Mouse (Mus musculus) gonadal fat pad, adult 2 months (tissue): ENCODE results near the gene Ints13. TPM values are rescaled to one million over a fixed set of nuclear protein-coding genes. Genes with fewer than 3 reads are reported as not detected.

Source experiments
- DNase-seq: peaks from one replicate; pipeline ENCODE4 v3.0.0-alpha.2; 2012; ENCODE audit warnings: low read depth
- polyA plus RNA-seq: library from polyadenylated mRNA; depleted of rRNA; stranded (reverse); fragments of >200 nt; gene quantifications from 2 replicates; pipeline ENCODE4 v1.2.3, GENCODE M21; 2012; rRNA removed

Ints13 gene
- polyA plus RNA-seq, 1 experiment, result 15.9 TPM

DNA sequence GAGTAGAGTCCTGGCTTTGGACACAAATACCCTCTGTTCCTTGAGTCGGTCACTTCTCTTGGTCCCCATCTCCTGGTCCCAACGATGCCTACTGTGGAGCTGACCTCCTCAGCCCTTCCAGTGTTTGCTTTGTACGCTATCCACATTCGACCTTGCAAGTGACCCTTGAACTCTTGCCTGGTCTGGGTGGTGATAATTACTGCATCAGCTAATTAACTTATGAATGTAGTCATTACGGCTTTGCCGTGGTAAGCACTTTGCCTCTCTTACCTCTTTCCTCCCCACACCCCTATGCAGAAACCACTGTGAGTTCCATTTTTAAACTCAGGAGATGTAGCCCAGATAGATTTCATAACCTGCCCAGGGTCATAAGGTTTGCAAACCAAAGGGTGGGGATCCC is 77.4 kb downstream of the Ints13 start:
- no peak for DNase-seq

Other genes starting within 250 kb of the Ints13 start
- gene Itpr2, start 75.6 kb downstream of the Ints13 start, polyA plus RNA-seq, result 16.6 and 24.4 TPM in 2 replicates
- 78.5 and 81.3 TPM in 2 replicates for gene Fgfr1op2, start 632 bp downstream of the Ints13 start, polyA plus RNA-seq
- gene Med21, start 64.7 kb upstream of the Ints13 start, polyA plus RNA-seq, result 28.1 and 41.1 TPM in 2 replicates
- 21.6 and 38.0 TPM in 2 replicates for gene Tm7sf3, start 65.0 kb upstream of the Ints13 start, polyA plus RNA-seq
- gene Stk38l, start 147.2 kb upstream of the Ints13 start, polyA plus RNA-seq, result 5.7 and 7.4 TPM in 2 replicates
- 3.1 and 7.5 TPM in 2 replicates for gene Arntl2, start 218.2 kb upstream of the Ints13 start, polyA plus RNA-seq